Mouse (Mus musculus): ENCODE measurements at regions not wholly inside any gene's neighbourhood (a gene's known extent, or its start where the extent isn't known, plus 50 kb on each side); places are given as distances from the start of the nearest gene placed in this dataset.

DNA sequence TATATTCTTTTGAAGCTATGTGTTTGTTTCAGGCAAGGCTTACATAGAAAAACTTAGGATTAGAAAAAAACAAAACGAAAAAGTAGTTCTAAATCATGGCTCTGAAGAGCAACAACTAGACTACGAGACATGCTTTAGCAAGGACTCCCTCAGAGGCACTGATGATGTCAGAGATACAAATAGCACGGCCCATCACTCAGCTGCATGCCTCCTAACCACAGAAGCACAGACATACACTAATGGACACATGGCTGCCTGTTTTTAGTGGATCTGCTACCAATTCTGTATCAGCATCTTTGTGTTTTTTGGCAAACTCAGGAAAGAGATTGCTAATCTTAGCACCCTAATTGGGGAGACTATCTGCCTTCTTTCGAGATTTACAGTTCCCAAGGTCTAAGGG lies 138.6 kb upstream of the Nt5c1b start:
- in situ Hi-C loops (cut with MboI, MseI), result no loop called here

- in situ Hi-C loops (cut with MboI, MseI), result no loop called here
Measured at GRCm38 (mm10) chr12:10231683-10232082, 138.1 kb upstream of the Nt5c1b start.

GRCm38 (mm10) chr12:10248110-10248509 lies 121.7 kb upstream of the Nt5c1b start:
- in situ Hi-C loops (cut with MboI, MseI), result no loop called here

DNA sequence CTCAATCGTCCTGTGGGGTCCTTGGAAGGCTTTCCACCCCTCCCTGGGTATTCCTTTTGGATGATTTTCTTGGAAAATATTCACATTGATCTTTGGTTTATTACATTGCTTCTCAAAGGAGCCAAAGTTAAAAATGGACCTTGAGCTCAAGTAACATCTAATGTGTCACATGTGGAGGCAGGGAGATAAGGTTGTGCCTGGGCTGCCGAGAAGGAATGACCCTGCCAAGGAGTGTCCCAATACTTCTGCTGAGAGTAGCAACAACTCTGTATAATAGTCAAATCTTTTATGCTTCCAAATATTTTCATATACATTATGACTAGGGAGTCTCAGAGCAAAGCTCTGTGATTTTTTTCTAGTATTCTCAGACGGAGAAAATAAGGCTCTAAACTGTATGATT lies 113.4 kb upstream of the Nt5c1b start:
- in situ Hi-C loops (cut with MboI, MseI), result no loop called here

DNA sequence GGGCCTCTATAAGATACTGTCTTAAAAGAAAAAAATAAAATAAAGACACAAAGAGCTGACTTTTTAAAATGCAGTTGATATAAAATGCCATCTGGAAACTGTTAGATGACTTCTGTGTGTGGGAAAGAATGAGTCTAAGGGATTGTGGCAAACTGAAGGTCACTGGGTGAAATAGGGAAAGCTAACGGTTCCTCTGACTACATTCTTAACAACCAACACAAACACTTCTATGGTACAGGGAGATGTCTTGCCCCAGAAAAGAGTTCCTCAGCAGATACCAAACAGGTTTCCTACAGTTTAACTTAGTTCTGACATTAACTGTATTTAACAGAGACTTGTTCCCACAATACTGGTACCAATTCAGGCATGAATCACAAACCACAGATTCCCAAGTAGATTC lies 103.6 kb upstream of the Nt5c1b start:
- in situ Hi-C loops (cut with MboI, MseI), result no loop called here

GRCm38 (mm10) chr12:10272038-10272437 lies 97.7 kb upstream of the Nt5c1b start:
- in situ Hi-C loops (cut with MboI, MseI), result no loop called here

DNA sequence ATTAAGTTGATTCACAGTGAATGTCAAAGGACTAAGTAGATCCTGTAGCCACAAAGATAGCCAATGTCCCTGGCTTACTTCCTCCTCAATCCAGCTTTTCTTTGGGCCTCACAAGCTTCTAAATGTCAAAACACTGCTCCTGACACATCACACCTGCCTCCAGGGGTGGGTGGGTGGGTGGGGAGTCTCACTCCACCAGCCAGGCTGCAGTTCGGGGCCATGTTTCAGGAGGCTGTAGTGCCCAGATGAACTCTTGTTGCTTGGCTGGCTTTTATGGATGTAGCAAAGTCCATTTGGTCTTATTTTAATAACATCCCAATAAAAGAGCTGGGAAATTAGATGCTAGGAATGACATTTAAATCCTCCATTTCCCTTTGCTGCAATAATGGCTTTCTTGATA lies 94.5 kb upstream of the Nt5c1b start:
- in situ Hi-C loops (cut with MboI, MseI), result no loop called here

GRCm38 (mm10) chr12:10292646-10293045 lies 77.1 kb upstream of the Nt5c1b start:
- in situ Hi-C loops (cut with MboI, MseI), result no loop called here

DNA sequence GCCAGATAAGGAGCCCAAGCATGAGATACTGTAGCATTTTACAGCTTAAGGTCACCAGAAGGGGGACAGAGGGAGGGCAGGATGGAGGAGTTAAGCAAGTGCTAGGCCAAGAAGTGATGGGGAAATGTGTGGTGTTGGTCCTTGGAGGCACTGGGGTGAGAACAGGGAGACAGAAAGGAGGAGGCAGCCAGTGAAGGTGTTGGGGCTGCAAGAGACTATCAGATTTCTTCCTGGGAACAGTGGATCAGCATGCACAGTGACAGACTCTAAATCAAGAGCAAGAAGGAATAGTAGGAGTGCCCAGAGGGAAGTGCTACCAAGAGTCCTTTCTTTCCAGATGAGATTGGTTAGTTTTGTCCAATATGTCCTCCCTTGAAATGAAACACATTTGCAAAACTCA lies 63.8 kb upstream of the Nt5c1b start:
- in situ Hi-C loops (cut with MboI, MseI), result no loop called here

All from T-helper 2 cell (primary cell).